Mouse (Mus musculus) embryonic facial prominence, embryonic 15.5 days (tissue): ENCODE measurements around the gene Mylk. TPM values are rescaled to one million over a fixed set of nuclear protein-coding genes. Genes with fewer than 3 reads are reported as not detected.

Experiments used
- ATAC-seq: fragments of 200-750 bp; cut with Nextera tagmentation; 2 replicates; pipeline ENCODE4 v1.8.0; 2017; ENCODE audit warnings: low read depth, moderate TSS enrichment; ENCODE audit not compliant: insufficient number of reproducible peaks, low FRiP score, low TSS enrichment
- H3K27ac ChIP-seq: fragments of 300-500 bp; sonication (generic); replicated peaks from 2 replicates; pipeline ENCODE4 v1.5.1; 2015; ENCODE audit warnings: mild to moderate bottlenecking, inconsistent platforms
- H3K27me3 ChIP-seq: fragments of 300-500 bp; sonication (generic); 2 replicates; pipeline ENCODE4 v1.6.1; 2015; ENCODE audit warnings: inconsistent platforms
- H3K36me3 ChIP-seq: fragments of 300-500 bp; sonication (generic); 2 replicates; pipeline ENCODE4 v1.6.1; 2015; ENCODE audit warnings: mild to moderate bottlenecking, inconsistent platforms
- H3K4me1 ChIP-seq: fragments of 300-500 bp; sonication (generic); 2 replicates; pipeline ENCODE4 v1.6.1; 2015; ENCODE audit warnings: inconsistent platforms
- H3K4me2 ChIP-seq: fragments of 300-500 bp; sonication (generic); replicated peaks from 2 replicates; pipeline ENCODE4 v1.6.1; 2015; ENCODE audit warnings: mild to moderate bottlenecking, inconsistent platforms
- H3K4me3 ChIP-seq: fragments of 300-500 bp; sonication (generic); replicated peaks from 2 replicates; pipeline ENCODE4 v1.5.1; 2015; ENCODE audit warnings: mild to moderate bottlenecking, inconsistent platforms
- H3K9ac ChIP-seq: fragments of 300-500 bp; sonication (generic); 2 replicates; pipeline ENCODE4 v1.6.1; 2015; ENCODE audit warnings: inconsistent platforms
- H3K9me3 ChIP-seq: fragments of 300-500 bp; sonication (generic); replicated peaks from 2 replicates; pipeline ENCODE4 v1.6.1; 2016; ENCODE audit warnings: inconsistent platforms
- WGBS: fragments of 180-500 bp; shearing (Covaris S2); methylation state at CpG from one replicate; pipeline ENCODE4 v1.1.7; 2015; 5-methylcytosine and 5-hydroxymethylcytosine counted together
- polyA plus RNA-seq: library from polyadenylated mRNA; unstranded; fragments of >200 nt; fragmentation: Nextera tagmentation; extraction: Ambion mirVana; gene quantifications from 2 replicates; pipeline ENCODE4 v1.2.1, GENCODE M21; 2015

The Mylk gene
- polyA plus RNA-seq, 1 experiment from 2014 or later = 28.1 TPM

DNA sequence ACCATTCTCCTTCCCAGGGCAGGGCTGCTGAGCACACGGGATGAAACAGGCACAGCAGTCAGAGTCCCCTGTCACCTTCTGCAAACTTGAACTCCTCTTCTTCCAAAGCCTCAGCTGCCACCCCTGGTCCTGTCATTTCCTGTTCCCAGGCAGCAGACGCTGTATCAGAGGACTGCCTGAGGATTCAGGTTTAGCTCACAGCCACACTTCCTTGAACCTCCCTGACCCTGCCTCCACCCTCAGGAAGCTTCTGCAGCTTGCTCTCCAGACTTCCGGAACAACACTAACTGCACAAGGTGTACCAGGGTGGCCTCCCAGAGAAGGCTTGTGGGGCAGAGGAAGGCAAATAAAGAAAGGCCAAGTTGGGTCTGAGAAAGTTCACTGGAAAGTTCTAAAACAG, 102.6 kb downstream of the Mylk start:
- Histone ChIP-seq H3K9me3 (no peaks in the 10 kb centered on the region), H3K4me1 (peaks cover 18% of the 10 kb centered on the region), H3K4me2 (no peak overlapping the region), H3K27me3 (no peaks in the 10 kb centered on the region), H3K27ac (peak overlapping the region; percentile 60; the same call in 1 of the 2 replicates), H3K36me3 (no peaks in the 10 kb centered on the region), H3K4me3 (no peak overlapping the region), H3K9ac (no peak overlapping the region)
- ATAC-seq = no peak
- WGBS = 56% methylated on average over 3 of the region's 3 CpGs

GRCm38 (mm10) chr16:34854066-34854465, 109.1 kb downstream of the Mylk start:
- Histone ChIP-seq H3K36me3 (no peaks in the 10 kb centered on the region), H3K27me3 (no peaks in the 10 kb centered on the region), H3K4me3 (no peak overlapping the region), H3K4me2 (no peak overlapping the region), H3K4me1 (peaks cover 14% of the 10 kb centered on the region; the same call in 1 of the 2 replicates), H3K27ac (no peak overlapping the region), H3K9ac (no peak overlapping the region), H3K9me3 (no peaks in the 10 kb centered on the region)
- no peak for ATAC-seq
- 57% methylated on average over 7 of the region's 7 CpGs for WGBS

GRCm38 (mm10) chr16:34855136-34855535, 110.1 kb downstream of the Mylk start:
- H3K36me3 ChIP-seq = no peaks in the 10 kb centered on the region
- H3K4me1 ChIP-seq = peaks cover 14% of the 10 kb centered on the region; the same call in 1 of the 2 replicates
- no peaks in the 10 kb centered on the region for H3K9me3 ChIP-seq
- H3K4me3 ChIP-seq = no peak overlapping the region
- WGBS = 54% methylated on average over 6 of the region's 6 CpGs
- H3K27ac ChIP-seq = 0 out of 2 replicates have a peak overlapping the region, but pooled peaks have one; percentile 53
- ATAC-seq = peak; percentile 79
- no peak overlapping the region for H3K4me2 ChIP-seq
- H3K27me3 ChIP-seq = no peaks in the 10 kb centered on the region
- no peak overlapping the region for H3K9ac ChIP-seq

DNA sequence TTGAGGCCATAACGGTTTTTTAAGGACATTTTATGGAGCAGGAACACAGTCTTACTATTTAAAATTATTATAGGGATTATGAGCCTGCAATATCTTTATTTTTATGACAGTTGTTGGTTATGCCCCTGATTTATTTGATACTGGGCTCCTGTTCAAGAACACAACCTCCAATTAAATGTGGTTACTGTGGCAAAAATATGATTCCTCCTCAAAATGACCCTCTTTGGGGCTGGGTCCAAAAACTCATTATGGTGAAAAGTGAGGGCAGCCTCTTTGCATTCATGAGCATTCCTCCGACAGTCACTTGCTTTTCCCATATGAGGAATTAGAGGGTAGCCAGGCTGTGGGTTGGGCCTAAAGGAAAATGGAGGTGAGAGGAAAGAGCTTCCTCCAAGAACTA, 110.7 kb downstream of the Mylk start:
- 57% methylated on average over 2 of the region's 2 CpGs for WGBS
- Histone ChIP-seq H3K27ac (0 out of 2 replicates have a peak overlapping the region, but pooled peaks have one; percentile 53), H3K27me3 (no peaks in the 10 kb centered on the region)

GRCm38 (mm10) chr16:34857631-34858030, 112.6 kb downstream of the Mylk start:
- H3K27me3 ChIP-seq = no peaks in the 10 kb centered on the region

More for the DNA sequence above, 110.7 kb downstream of the Mylk start:
- Histone ChIP-seq H3K9me3 (no peaks in the 10 kb centered on the region), H3K4me3 (no peak overlapping the region), H3K4me1 (peaks cover 14% of the 10 kb centered on the region; the same call in 1 of the 2 replicates), H3K9ac (no peak overlapping the region), H3K4me2 (no peak overlapping the region), H3K36me3 (no peaks in the 10 kb centered on the region)
- 0 out of 2 replicates have a peak, but pooled peaks have one; percentile 48 for ATAC-seq

GRCm38 (mm10) chr16:34860761-34861160, 115.8 kb downstream of the Mylk start:
- no peaks in the 10 kb centered on the region for H3K9me3 ChIP-seq
- H3K9ac ChIP-seq = no peak overlapping the region
- H3K4me1 ChIP-seq = no peaks in the 10 kb centered on the region
- no peak for ATAC-seq
- H3K36me3 ChIP-seq = no peaks in the 10 kb centered on the region
- no peak overlapping the region for H3K4me2 ChIP-seq
- H3K27ac ChIP-seq = no peak overlapping the region
- 72% methylated on average over 3 of the region's 3 CpGs for WGBS
- no peaks in the 10 kb centered on the region for H3K27me3 ChIP-seq
- no peak overlapping the region for H3K4me3 ChIP-seq

More at GRCm38 (mm10) chr16:34857631-34858030, 112.6 kb downstream of the Mylk start:
- Histone ChIP-seq H3K9me3 (no peaks in the 10 kb centered on the region), H3K4me3 (no peak overlapping the region), H3K4me2 (no peak overlapping the region), H3K36me3 (no peaks in the 10 kb centered on the region), H3K4me1 (peaks cover 14% of the 10 kb centered on the region; the same call in 1 of the 2 replicates), H3K9ac (no peak overlapping the region), H3K27ac (no peak overlapping the region)
- WGBS = 62% methylated on average over 5 of the region's 5 CpGs
- no peak for ATAC-seq

DNA sequence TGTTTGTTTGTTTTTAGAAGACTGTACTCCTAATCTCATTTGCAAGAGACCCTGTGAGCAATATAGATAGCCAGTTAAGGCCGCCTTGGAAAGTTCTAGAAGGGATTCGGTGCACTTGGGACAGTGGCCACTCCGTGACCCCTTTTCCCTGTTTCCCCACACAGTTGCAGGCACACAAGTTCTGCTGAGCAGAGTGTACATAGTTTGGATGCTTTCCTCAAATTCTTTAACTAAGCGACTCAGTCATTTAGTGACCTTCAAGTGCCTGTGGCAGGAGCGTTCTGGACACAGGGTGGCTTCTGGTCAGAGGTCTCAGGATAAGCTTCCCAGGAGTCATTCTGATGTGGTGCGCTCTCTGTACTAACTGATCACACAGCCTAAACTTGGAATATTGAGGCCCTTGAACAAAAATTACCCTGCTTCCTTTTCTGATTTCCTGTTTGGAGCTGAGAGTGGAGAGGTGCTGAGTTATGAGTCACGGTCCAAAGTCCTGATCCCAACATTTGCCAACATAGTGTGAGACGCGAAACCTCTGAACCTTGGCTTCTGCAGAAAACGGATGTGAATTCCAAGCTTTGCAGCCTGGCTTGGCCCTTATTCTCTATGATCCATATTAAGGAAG, 116.8 kb downstream of the Mylk start:
- no peak overlapping the region for H3K4me3 ChIP-seq
- no peaks in the 10 kb centered on the region for H3K9me3 ChIP-seq
- no peak overlapping the region for H3K4me2 ChIP-seq
- H3K9ac ChIP-seq = no peak overlapping the region
- no peaks in the 10 kb centered on the region for H3K27me3 ChIP-seq
- no peak for ATAC-seq
- no peaks in the 10 kb centered on the region for H3K4me1 ChIP-seq
- no peak overlapping the region for H3K27ac ChIP-seq
- WGBS = 60% methylated on average over 10 of the region's 10 CpGs
- H3K36me3 ChIP-seq = no peaks in the 10 kb centered on the region

GRCm38 (mm10) chr16:34865373-34865772, 120.4 kb downstream of the Mylk start:
- Histone ChIP-seq H3K9me3 (no peaks in the 10 kb centered on the region), H3K9ac (no peak overlapping the region), H3K27ac (no peak overlapping the region), H3K36me3 (no peaks in the 10 kb centered on the region), H3K27me3 (no peaks in the 10 kb centered on the region), H3K4me3 (no peak overlapping the region), H3K4me1 (0 out of 2 replicates have a peak, but pooled peaks cover 4% of the 10 kb centered on the region), H3K4me2 (no peak overlapping the region)
- WGBS = 75% methylated on average over 4 of the region's 4 CpGs
- no peak for ATAC-seq

- no peak overlapping the region for H3K27ac ChIP-seq
- H3K4me3 ChIP-seq = no peak overlapping the region
- H3K36me3 ChIP-seq = no peaks in the 10 kb centered on the region
- 0 out of 2 replicates have a peak, but pooled peaks cover 4% of the 10 kb centered on the region for H3K4me1 ChIP-seq
- no peak overlapping the region for H3K9ac ChIP-seq
- WGBS = 88% methylated on average over 2 of the region's 2 CpGs
- H3K9me3 ChIP-seq = no peaks in the 10 kb centered on the region
- no peak overlapping the region for H3K4me2 ChIP-seq
- no peak for ATAC-seq
- no peaks in the 10 kb centered on the region for H3K27me3 ChIP-seq
These were observed 122.2 kb downstream of the Mylk start for GRCm38 (mm10) chr16:34867217-34867616.

DNA sequence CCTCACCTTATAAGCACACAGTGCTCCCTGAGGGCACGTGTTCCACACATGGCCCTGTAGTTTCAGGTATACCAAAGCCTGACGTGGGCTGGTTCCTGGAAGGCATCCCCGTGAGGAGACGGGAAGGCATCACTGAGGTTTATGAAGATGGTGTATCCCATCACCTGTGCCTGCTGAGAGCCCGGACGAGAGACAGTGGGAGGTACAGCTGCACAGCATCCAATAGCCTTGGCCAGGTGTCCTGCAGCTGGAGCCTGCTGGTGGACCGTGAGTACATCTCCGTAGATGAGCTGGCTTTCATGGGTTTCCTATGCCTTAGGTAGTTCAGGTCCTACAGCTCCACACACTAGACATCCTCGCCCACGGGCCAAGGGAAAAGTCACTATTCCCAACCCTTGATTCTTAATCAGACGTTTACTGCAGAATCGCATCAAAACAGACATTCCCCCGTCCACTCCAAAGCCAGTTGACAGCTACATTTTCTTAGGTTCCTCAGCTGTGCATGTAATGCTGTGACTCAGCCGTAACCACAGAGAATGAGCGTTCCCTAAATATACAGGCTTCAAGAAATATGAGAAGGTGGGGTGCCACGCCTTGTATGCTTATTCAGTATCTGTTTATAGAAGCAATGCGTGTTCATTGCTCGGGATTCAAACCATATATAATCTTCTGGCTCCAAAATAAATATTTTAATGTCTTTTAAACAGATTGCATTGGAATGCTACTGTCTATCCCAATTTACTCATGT, 135.2 kb downstream of the Mylk start:
- Histone ChIP-seq H3K4me3 (no peak overlapping the region), H3K27ac (no peak overlapping the region; the same call in 1 of the 2 replicates), H3K9me3 (no peaks in the 10 kb centered on the region), H3K4me2 (no peak overlapping the region), H3K27me3 (no peaks in the 10 kb centered on the region), H3K9ac (no peak overlapping the region), H3K36me3 (no peaks in the 10 kb centered on the region), H3K4me1 (peaks cover 12% of the 10 kb centered on the region)
- ATAC-seq = no peak
- 57% methylated on average over 18 of the region's 18 CpGs for WGBS

- ATAC-seq = no peak
These were observed 135.8 kb downstream of the Mylk start for GRCm38 (mm10) chr16:34880815-34881214.

More at GRCm38 (mm10) chr16:34880815-34881214, 135.8 kb downstream of the Mylk start:
- peaks cover 12% of the 10 kb centered on the region for H3K4me1 ChIP-seq
- H3K36me3 ChIP-seq = no peaks in the 10 kb centered on the region
- no peak overlapping the region for H3K4me3 ChIP-seq
- no peak overlapping the region for H3K9ac ChIP-seq
- no peak overlapping the region for H3K4me2 ChIP-seq
- no peaks in the 10 kb centered on the region for H3K27me3 ChIP-seq
- 69% methylated on average over 4 of the region's 4 CpGs for WGBS
- no peaks in the 10 kb centered on the region for H3K9me3 ChIP-seq
- H3K27ac ChIP-seq = no peak overlapping the region
